Mouse (Mus musculus): ENCODE measurements around the gene Oas1f. TPM values are rescaled to one million over a fixed set of nuclear protein-coding genes. Genes with fewer than 3 reads are reported as not detected.

Gene Oas1f
- polyA plus RNA-seq, 1 experiment from 2014 or later, result not detected

- Histone ChIP-seq H3K9me3 (ENCODE audit: control insufficient read depth) (no peaks in the 10 kb centered on the region), H3K4me2 (replicated peaks; ENCODE audit: low read depth) (peak overlapping the region; percentile 41), H3K4me1 (replicated peaks; ENCODE audit: control insufficient read depth, insufficient read depth, low read length) (no peaks in the 10 kb centered on the region), H3K27ac (ENCODE audit: low read depth, low read length) (no peak overlapping the region), H3K27me3 (replicated peaks; ENCODE audit: control insufficient read depth, insufficient read depth, low read length) (no peaks in the 10 kb centered on the region), H3K36me3 (ENCODE audit: control insufficient read depth, insufficient read depth) (no peaks in the 10 kb centered on the region), H3K9ac (ENCODE audit: low read depth, low read length) (no peak overlapping the region), H3K4me3 (ENCODE audit: low read depth, low read length) (no peak overlapping the region)
- no peak for TF ChIP-seq CTCF (IDR thresholded peaks at IDR 0.05; ENCODE audit: low read depth)
- WGBS, result 7% methylated on average over 17 of the region's 17 CpGs
- ATAC-seq, result 0 out of 2 replicates have a peak, but pooled peaks have one; percentile 38
These were observed 13.6 kb upstream of the Oas1f start for GRCm38 (mm10) chr5:120833335-120834280.

DNA sequence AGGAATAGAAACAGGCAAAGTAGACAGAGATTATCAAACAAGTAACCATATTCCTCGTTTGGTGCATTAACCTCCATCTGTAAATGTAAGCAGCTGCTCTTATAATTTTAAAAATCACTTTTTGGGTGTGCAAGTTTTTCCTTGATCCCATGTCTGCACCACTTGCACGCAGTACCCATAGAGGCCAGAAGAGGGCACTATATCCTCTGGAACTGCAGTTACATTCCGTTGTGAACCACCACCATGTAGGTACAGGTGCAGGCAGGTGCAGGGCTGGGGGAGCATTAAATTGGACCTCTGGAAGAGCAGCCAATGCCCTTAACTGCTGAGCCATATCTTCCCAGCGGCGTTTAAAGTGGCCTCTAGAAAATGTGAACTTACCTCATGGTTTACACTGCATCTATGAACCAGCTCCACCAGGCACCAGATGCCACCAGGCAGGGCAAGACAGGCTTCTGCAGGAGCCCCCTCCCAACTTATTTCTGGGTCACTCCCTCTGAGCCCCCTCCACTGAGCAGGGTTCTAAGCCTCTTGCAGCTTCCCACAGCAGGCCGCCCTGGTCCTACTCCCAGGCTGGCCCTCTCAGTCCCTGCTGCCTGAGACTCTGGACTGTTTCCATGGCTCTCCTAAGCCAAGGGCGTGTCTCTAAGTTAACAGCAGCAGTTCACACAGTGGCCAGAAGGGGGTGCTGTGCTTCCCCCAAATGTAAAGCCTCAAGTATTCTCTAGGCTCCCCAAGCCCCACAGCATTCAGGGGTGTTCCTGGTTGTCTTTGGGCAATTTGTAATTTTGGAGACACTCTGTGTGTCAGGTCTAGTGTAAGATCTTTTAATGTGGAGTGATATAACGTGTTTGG, 10.2 kb upstream of the Oas1f start:
- WGBS, result 16% methylated on average over 8 of the region's 8 CpGs

DNA sequence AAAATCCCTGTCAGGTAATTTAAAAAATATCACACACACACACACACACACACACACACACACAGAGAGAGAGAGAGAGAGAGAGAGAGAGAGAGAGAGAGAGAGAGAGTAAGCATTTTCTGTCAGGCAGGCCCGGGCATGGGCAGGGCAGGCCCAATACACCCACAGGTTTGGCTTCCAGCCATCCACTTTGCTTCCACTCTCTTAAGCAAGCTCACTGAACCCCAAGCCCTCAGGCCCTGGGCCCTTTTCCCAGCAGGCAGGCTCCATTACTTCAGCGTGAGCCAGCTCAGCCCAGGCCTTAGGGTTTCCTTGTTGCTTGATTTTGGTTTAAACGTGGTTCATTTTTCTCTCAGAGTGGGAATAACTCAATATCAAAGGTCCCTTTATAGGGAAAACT, 2.5 kb upstream of the Oas1f start:
- WGBS, result 65% methylated on average over 3 of the region's 3 CpGs

More for the DNA sequence above, 10.2 kb upstream of the Oas1f start:
- no peak overlapping the region for H3K27ac ChIP-seq (ENCODE audit: low read depth, low read length)
- H3K9me3 ChIP-seq (ENCODE audit: control insufficient read depth), result no peaks in the 10 kb centered on the region
- no peaks in the 10 kb centered on the region for H3K27me3 ChIP-seq (replicated peaks; ENCODE audit: control insufficient read depth, insufficient read depth, low read length)
- no peak overlapping the region for H3K9ac ChIP-seq (ENCODE audit: low read depth, low read length)
- no peak overlapping the region for H3K4me3 ChIP-seq (ENCODE audit: low read depth, low read length)
- H3K36me3 ChIP-seq (ENCODE audit: control insufficient read depth, insufficient read depth), result no peaks in the 10 kb centered on the region
- H3K4me1 ChIP-seq (replicated peaks; ENCODE audit: control insufficient read depth, insufficient read depth, low read length), result no peaks in the 10 kb centered on the region
- no peak overlapping the region for H3K4me2 ChIP-seq (replicated peaks; ENCODE audit: low read depth)
- ATAC-seq, result 0 out of 2 replicates have a peak, but pooled peaks have one; percentile 45
- TF ChIP-seq CTCF (IDR thresholded peaks at IDR 0.05; ENCODE audit: low read depth), result peak; percentile 80

DNA sequence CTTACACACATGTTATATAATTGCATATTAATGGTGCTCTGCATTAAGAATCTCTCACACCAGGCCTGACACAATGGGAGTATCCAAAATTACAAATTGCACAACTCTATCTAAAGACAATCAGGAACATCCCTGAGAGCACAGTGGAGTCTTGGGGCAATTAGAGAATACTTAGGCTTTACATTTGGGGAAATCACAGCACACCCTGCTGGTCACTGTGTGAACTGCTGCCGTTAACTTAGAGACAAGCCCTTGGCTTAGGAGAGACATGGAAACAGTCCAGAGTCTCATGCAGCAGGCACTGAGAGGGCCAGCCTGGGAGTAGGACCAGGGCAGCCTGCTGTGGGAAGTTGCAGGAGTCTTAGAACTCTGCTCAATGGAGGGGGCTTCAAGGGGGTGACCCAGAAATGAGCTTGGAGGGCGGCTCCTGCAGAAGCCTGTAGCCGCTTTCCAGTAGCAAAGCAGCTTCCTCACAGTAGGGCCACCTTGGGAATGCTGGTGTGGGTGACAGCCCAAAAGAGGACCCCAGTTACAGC, 2.5 kb downstream of the Oas1f start:
- Histone ChIP-seq H3K4me1 (replicated peaks; ENCODE audit: control insufficient read depth, insufficient read depth, low read length) (no peaks in the 10 kb centered on the region), H3K4me2 (replicated peaks; ENCODE audit: low read depth) (no peak overlapping the region), H3K4me3 (ENCODE audit: low read depth, low read length) (no peak overlapping the region), H3K9ac (ENCODE audit: low read depth, low read length) (no peak overlapping the region), H3K27ac (ENCODE audit: low read depth, low read length) (no peak overlapping the region), H3K27me3 (replicated peaks; ENCODE audit: control insufficient read depth, insufficient read depth, low read length) (no peaks in the 10 kb centered on the region), H3K36me3 (ENCODE audit: control insufficient read depth, insufficient read depth) (no peaks in the 10 kb centered on the region), H3K9me3 (ENCODE audit: control insufficient read depth) (no peaks in the 10 kb centered on the region)
- 64% methylated on average over 3 of the region's 3 CpGs for WGBS
- ATAC-seq, result no peak
- TF ChIP-seq CTCF (IDR thresholded peaks at IDR 0.05; ENCODE audit: low read depth), result peak; percentile 84

More for the DNA sequence above, 2.5 kb upstream of the Oas1f start:
- no peaks in the 10 kb centered on the region for H3K4me1 ChIP-seq (replicated peaks; ENCODE audit: control insufficient read depth, insufficient read depth, low read length)
- H3K9me3 ChIP-seq (ENCODE audit: control insufficient read depth), result no peaks in the 10 kb centered on the region
- no peaks in the 10 kb centered on the region for H3K27me3 ChIP-seq (replicated peaks; ENCODE audit: control insufficient read depth, insufficient read depth, low read length)
- H3K9ac ChIP-seq (ENCODE audit: low read depth, low read length), result no peak overlapping the region
- no peak overlapping the region for H3K4me3 ChIP-seq (ENCODE audit: low read depth, low read length)
- H3K36me3 ChIP-seq (ENCODE audit: control insufficient read depth, insufficient read depth), result no peaks in the 10 kb centered on the region
- H3K4me2 ChIP-seq (replicated peaks; ENCODE audit: low read depth), result no peak overlapping the region
- no peak overlapping the region for H3K27ac ChIP-seq (ENCODE audit: low read depth, low read length)
- no peak for ATAC-seq
- TF ChIP-seq CTCF (IDR thresholded peaks at IDR 0.05; ENCODE audit: low read depth), result no peak

GRCm38 (mm10) chr5:120859241-120859640, 12.1 kb downstream of the Oas1f start:
- ATAC-seq, result no peak
- Histone ChIP-seq H3K27me3 (replicated peaks; ENCODE audit: control insufficient read depth, insufficient read depth, low read length) (no peaks in the 10 kb centered on the region), H3K4me3 (ENCODE audit: low read depth, low read length) (no peak overlapping the region), H3K9ac (ENCODE audit: low read depth, low read length) (no peak overlapping the region), H3K9me3 (ENCODE audit: control insufficient read depth) (no peaks in the 10 kb centered on the region), H3K4me2 (replicated peaks; ENCODE audit: low read depth) (no peak overlapping the region), H3K36me3 (ENCODE audit: control insufficient read depth, insufficient read depth) (no peaks in the 10 kb centered on the region), H3K27ac (ENCODE audit: low read depth, low read length) (no peak overlapping the region), H3K4me1 (replicated peaks; ENCODE audit: control insufficient read depth, insufficient read depth, low read length) (no peaks in the 10 kb centered on the region)
- 66% methylated on average over 2 of the region's 2 CpGs for WGBS
- TF ChIP-seq CTCF (IDR thresholded peaks at IDR 0.05; ENCODE audit: low read depth), result no peak

GRCm38 (mm10) chr5:120861121-120861520, 14.0 kb downstream of the Oas1f start, which contains the start of gene Oas1h:
Oas1h (plus strand) TSS chr5:120861421.
- 21% methylated on average over 4 of the region's 4 CpGs for WGBS
- Histone ChIP-seq H3K27me3 (replicated peaks; ENCODE audit: control insufficient read depth, insufficient read depth, low read length) (no peaks in the 10 kb centered on the region), H3K4me3 (ENCODE audit: low read depth, low read length) (no peak within 1 kb of the TSS), H3K36me3 (ENCODE audit: control insufficient read depth, insufficient read depth) (no peaks in the 10 kb centered on the region), H3K9me3 (ENCODE audit: control insufficient read depth) (no peaks in the 10 kb centered on the region), H3K4me1 (replicated peaks; ENCODE audit: control insufficient read depth, insufficient read depth, low read length) (no peaks in the 10 kb centered on the region), H3K9ac (ENCODE audit: low read depth, low read length) (no peak within 1 kb of the TSS), H3K27ac (ENCODE audit: low read depth, low read length) (no peak within 1 kb of the TSS), H3K4me2 (replicated peaks; ENCODE audit: low read depth) (no peak within 1 kb of the TSS)
- TF ChIP-seq CTCF (IDR thresholded peaks at IDR 0.05; ENCODE audit: low read depth), result no peak
- peak; percentile 49; the same call in 1 of the 2 replicates for ATAC-seq
